Mouse (Mus musculus): ENCODE results near the gene Pip5k1b. TPM values are rescaled to one million over a fixed set of nuclear protein-coding genes. Genes with fewer than 3 reads are reported as not detected.

Pip5k1b gene
- polyA plus RNA-seq, 1 experiment from 2014 or later: 0.82 TPM

- H3K4me2 ChIP-seq: peak within 1 kb of the TSS; percentile 63
These were observed 78.5 kb downstream of the Pip5k1b start, which contains the start of gene Fam122a for GRCm38 (mm10) chr19:24476929-24477882. Gene Fam122a, minus strand, starts transcription at chr19:24477356.

GRCm38 (mm10) chr19:24476461-24476860, 79.2 kb downstream of the Pip5k1b start:
- no peaks in the 10 kb centered on the region for H3K27me3 ChIP-seq
- WGBS: under 1% methylated on average over 11 of the region's 11 CpGs
- no peaks in the 10 kb centered on the region for H3K9me3 ChIP-seq
- H3K4me2 ChIP-seq: peak overlapping the region; percentile 63
- peaks cover 32% of the 10 kb centered on the region for H3K4me1 ChIP-seq (replicated peaks)
- peak overlapping the region; percentile 94 for H3K9ac ChIP-seq
- no peak for ATAC-seq (ENCODE audit: low read depth)
- H3K4me3 ChIP-seq: peak overlapping the region; percentile 82
- H3K36me3 ChIP-seq: no peaks in the 10 kb centered on the region; the same call in 1 of the 2 replicates
- H3K27ac ChIP-seq (replicated peaks): peak overlapping the region; percentile 97

More at GRCm38 (mm10) chr19:24476929-24477882, 78.5 kb downstream of the Pip5k1b start, which contains the start of gene Fam122a:
- Histone ChIP-seq H3K9ac (peak within 1 kb of the TSS; percentile 94), H3K27me3 (no peaks in the 10 kb centered on the region), H3K27ac (replicated peaks) (peak within 1 kb of the TSS; percentile 97), H3K9me3 (no peaks in the 10 kb centered on the region), H3K4me3 (peak within 1 kb of the TSS; percentile 82), H3K36me3 (no peaks in the 10 kb centered on the region; the same call in 1 of the 2 replicates), H3K4me1 (replicated peaks) (peaks cover 32% of the 10 kb centered on the region)
- peak; percentile 97 for ATAC-seq (ENCODE audit: low read depth)
- under 1% methylated on average over 88 of the region's 92 CpGs for WGBS

- Histone ChIP-seq H3K9me3 (no peaks in the 10 kb centered on the region), H3K9ac (no peak overlapping the region), H3K4me1 (replicated peaks) (peaks cover 32% of the 10 kb centered on the region), H3K36me3 (no peaks in the 10 kb centered on the region; the same call in 1 of the 2 replicates), H3K4me2 (peak overlapping the region; percentile 63), H3K4me3 (no peak overlapping the region), H3K27me3 (no peaks in the 10 kb centered on the region), H3K27ac (replicated peaks) (no peak overlapping the region)
- no peak for ATAC-seq (ENCODE audit: low read depth)
- WGBS: 83% methylated on average over 6 of the region's 6 CpGs
These were observed 80.4 kb downstream of the Pip5k1b start for GRCm38 (mm10) chr19:24475281-24475680.

GRCm38 (mm10) chr19:24472512-24472911, 83.2 kb downstream of the Pip5k1b start:
- H3K4me1 ChIP-seq (replicated peaks): peaks cover 23% of the 10 kb centered on the region
- no peaks in the 10 kb centered on the region; the same call in 1 of the 2 replicates for H3K36me3 ChIP-seq
- no peak overlapping the region for H3K4me2 ChIP-seq
- no peak for ATAC-seq (ENCODE audit: low read depth)
- no peak overlapping the region for H3K27ac ChIP-seq (replicated peaks)
- H3K27me3 ChIP-seq: no peaks in the 10 kb centered on the region
- H3K4me3 ChIP-seq: no peak overlapping the region
- 89% methylated on average over 5 of the region's 5 CpGs for WGBS
- H3K9ac ChIP-seq: no peak overlapping the region
- no peaks in the 10 kb centered on the region for H3K9me3 ChIP-seq

DNA sequence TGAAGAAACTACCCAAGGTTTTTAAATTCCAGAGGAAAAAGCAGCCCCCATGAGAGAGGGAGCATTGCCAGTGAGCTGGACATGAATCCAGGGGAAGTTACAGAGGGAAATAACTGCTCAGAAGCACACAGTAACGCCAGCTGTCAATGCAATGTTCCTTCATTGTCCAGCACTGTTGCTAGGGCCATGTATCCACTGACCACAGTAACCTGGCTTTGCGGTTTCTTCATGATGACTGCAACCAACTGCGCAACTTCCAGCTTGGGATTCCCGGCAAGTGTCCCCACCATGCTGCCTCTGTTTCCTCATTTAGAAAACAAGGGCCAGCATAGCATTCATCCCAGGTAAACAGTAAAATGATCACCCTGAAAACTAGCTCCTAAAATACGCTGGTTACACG, 84.1 kb downstream of the Pip5k1b start:
- Histone ChIP-seq H3K9ac (no peak overlapping the region), H3K4me2 (no peak overlapping the region), H3K4me1 (replicated peaks) (peaks cover 23% of the 10 kb centered on the region), H3K27me3 (no peaks in the 10 kb centered on the region), H3K36me3 (no peaks in the 10 kb centered on the region; the same call in 1 of the 2 replicates), H3K9me3 (no peaks in the 10 kb centered on the region), H3K27ac (replicated peaks) (no peak overlapping the region), H3K4me3 (no peak overlapping the region)
- no peak for ATAC-seq (ENCODE audit: low read depth)
- 89% methylated on average over 6 of the region's 6 CpGs for WGBS

DNA sequence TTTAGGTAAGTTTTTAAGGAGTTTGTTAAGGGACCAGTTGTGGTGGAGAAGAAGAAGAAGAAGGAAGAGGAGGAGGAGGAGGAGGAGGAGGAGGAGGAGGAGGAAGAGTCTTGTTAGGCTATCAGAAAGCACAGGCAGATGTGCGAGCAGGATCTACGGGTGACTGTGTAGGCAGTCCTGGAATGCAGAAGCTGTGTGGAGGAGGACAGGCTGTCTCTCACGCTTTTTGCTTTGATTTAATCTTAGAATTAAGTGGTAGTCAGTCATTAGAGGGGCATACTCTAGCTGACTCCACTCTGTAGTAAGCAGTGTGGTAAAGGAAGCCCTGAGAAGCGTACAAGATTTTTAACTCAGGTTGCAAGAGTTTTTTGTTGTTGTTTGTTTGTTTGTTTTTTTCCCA, 86.5 kb downstream of the Pip5k1b start:
- Histone ChIP-seq H3K9me3 (no peaks in the 10 kb centered on the region), H3K4me1 (replicated peaks) (0 out of 2 replicates have a peak, but pooled peaks cover 4% of the 10 kb centered on the region), H3K27ac (replicated peaks) (no peak overlapping the region), H3K9ac (no peak overlapping the region), H3K36me3 (no peaks in the 10 kb centered on the region; the same call in 1 of the 2 replicates), H3K4me2 (no peak overlapping the region), H3K27me3 (no peaks in the 10 kb centered on the region), H3K4me3 (no peak overlapping the region)
- no peak for ATAC-seq (ENCODE audit: low read depth)
- 67% methylated on average over 4 of the region's 4 CpGs for WGBS

DNA sequence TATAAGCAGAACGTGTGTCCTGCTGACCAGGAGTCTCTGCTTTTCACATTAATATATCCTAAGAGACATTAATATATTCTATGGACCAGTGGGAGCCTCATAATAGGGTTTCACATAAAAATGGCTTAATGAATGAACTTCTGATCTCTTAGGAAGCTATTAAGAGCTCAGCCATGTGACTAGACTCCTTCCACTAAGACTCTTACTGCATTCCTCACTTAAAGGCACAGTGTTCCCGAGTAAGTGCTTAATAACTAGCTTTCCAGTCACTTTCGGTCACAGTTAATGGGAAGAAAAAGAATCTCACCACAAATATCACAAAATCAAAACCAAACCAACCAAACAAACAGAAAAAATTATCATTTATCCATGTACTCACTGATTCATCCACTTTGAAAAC, 87.1 kb downstream of the Pip5k1b start:
- H3K27ac ChIP-seq (replicated peaks): no peak overlapping the region
- ATAC-seq (ENCODE audit: low read depth): no peak
- H3K9me3 ChIP-seq: no peaks in the 10 kb centered on the region
- WGBS: 70% methylated on average over 3 of the region's 3 CpGs
- H3K4me2 ChIP-seq: no peak overlapping the region
- no peak overlapping the region for H3K4me3 ChIP-seq
- no peaks in the 10 kb centered on the region for H3K27me3 ChIP-seq
- H3K36me3 ChIP-seq: no peaks in the 10 kb centered on the region; the same call in 1 of the 2 replicates
- no peaks in the 10 kb centered on the region for H3K4me1 ChIP-seq (replicated peaks)
- H3K9ac ChIP-seq: no peak overlapping the region

GRCm38 (mm10) chr19:24463011-24463410, 92.7 kb downstream of the Pip5k1b start:
- no peak overlapping the region for H3K27ac ChIP-seq (replicated peaks)
- H3K9me3 ChIP-seq: no peaks in the 10 kb centered on the region
- no peaks in the 10 kb centered on the region for H3K4me1 ChIP-seq (replicated peaks)
- H3K9ac ChIP-seq: no peak overlapping the region
- no peak overlapping the region for H3K4me3 ChIP-seq
- ATAC-seq (ENCODE audit: low read depth): no peak
- H3K27me3 ChIP-seq: no peaks in the 10 kb centered on the region
- H3K36me3 ChIP-seq: no peaks in the 10 kb centered on the region
- H3K4me2 ChIP-seq: no peak overlapping the region
- WGBS: 83% methylated on average over 3 of the region's 3 CpGs

GRCm38 (mm10) chr19:24456591-24457231, 99.0 kb downstream of the Pip5k1b start:
- H3K36me3 ChIP-seq: no peaks in the 10 kb centered on the region
- H3K27ac ChIP-seq (replicated peaks): no peak overlapping the region
- no peaks in the 10 kb centered on the region for H3K9me3 ChIP-seq
- WGBS: 91% methylated on average over 6 of the region's 6 CpGs
- ATAC-seq (ENCODE audit: low read depth): no peak
- H3K27me3 ChIP-seq: no peaks in the 10 kb centered on the region
- peaks cover 22% of the 10 kb centered on the region for H3K4me1 ChIP-seq (replicated peaks)
- H3K4me3 ChIP-seq: no peak overlapping the region
- H3K9ac ChIP-seq: no peak overlapping the region
- no peak overlapping the region for H3K4me2 ChIP-seq

DNA sequence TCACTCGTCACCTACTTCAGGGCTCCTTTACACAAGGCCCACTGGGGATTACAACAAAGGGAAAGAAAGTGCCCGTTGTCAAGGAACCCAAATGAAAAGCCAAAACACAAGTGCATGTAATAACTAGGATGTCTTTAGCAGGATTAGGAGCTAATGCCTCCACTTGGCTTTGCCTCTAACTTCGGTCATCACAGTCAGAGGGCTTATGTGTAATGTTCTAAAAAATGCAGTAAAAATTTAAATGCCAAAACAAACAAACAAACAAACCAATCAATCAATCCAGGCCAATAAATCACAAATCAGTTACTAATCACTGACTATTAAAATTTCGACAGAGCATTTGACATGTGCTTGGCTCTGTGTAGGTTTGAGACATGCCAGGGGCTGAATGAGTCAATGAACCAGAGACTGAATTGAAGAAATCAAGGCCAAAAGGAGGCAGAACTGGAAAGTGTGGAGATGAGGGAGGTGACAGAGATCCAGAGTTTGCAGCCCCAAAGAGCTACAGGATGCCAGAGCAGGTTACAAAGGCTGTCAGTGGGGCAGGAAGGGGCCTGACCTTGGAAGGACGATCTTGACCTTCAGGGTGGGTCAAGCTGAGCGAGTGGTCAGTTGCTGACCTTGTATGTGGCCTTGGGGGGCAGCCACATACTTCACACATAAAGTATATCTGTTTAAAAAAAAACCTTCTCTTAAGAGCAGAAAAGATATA, 100.3 kb downstream of the Pip5k1b start:
- Histone ChIP-seq H3K9ac (no peak overlapping the region), H3K9me3 (no peaks in the 10 kb centered on the region), H3K27ac (replicated peaks) (no peak overlapping the region), H3K4me3 (no peak overlapping the region), H3K4me1 (replicated peaks) (peaks cover 22% of the 10 kb centered on the region), H3K4me2 (no peak overlapping the region), H3K27me3 (no peaks in the 10 kb centered on the region), H3K36me3 (no peaks in the 10 kb centered on the region)
- no peak for ATAC-seq (ENCODE audit: low read depth)
- 81% methylated on average over 6 of the region's 6 CpGs for WGBS

GRCm38 (mm10) chr19:24454451-24454850, 101.2 kb downstream of the Pip5k1b start:
- Histone ChIP-seq H3K9ac (no peak overlapping the region), H3K36me3 (no peaks in the 10 kb centered on the region), H3K27me3 (no peaks in the 10 kb centered on the region), H3K4me2 (no peak overlapping the region), H3K9me3 (no peaks in the 10 kb centered on the region), H3K4me1 (replicated peaks) (peaks cover 22% of the 10 kb centered on the region), H3K27ac (replicated peaks) (no peak overlapping the region), H3K4me3 (no peak overlapping the region)
- 71% methylated on average over 2 of the region's 2 CpGs for WGBS
- no peak for ATAC-seq (ENCODE audit: low read depth)

All from neural tube, embryonic 13.5 days (tissue).